Mouse (Mus musculus): ENCODE measurements around the gene Rnaset2a. TPM values are rescaled to one million over a fixed set of nuclear protein-coding genes. Genes with fewer than 3 reads are reported as not detected.
"Not testable (repeated sequence)": the region's sequence is repeated elsewhere in the genome, so short reads cannot be mapped to it uniquely, and the experiment has no call there.

Rnaset2a gene
- total RNA-seq (2021), result 1 to 10 TPM; 5.3 to 7.2 TPM

GRCm38 (mm10) chr17:8147439-8148316 lies at the start of gene Rnaset2a, which contains the start of gene Gm49673:
TSS of gene Rnaset2a (minus strand) at chr17:8148097.
TSS of gene Gm49673 (minus strand) at chr17:8147788.
- peak in 1 of 2 experiments; percentile 20 for DNase-seq

GRCm38 (mm10) chr17:8197652-8198051 lies 49.8 kb upstream of the Rnaset2a start:
- no peak for DNase-seq

DNA sequence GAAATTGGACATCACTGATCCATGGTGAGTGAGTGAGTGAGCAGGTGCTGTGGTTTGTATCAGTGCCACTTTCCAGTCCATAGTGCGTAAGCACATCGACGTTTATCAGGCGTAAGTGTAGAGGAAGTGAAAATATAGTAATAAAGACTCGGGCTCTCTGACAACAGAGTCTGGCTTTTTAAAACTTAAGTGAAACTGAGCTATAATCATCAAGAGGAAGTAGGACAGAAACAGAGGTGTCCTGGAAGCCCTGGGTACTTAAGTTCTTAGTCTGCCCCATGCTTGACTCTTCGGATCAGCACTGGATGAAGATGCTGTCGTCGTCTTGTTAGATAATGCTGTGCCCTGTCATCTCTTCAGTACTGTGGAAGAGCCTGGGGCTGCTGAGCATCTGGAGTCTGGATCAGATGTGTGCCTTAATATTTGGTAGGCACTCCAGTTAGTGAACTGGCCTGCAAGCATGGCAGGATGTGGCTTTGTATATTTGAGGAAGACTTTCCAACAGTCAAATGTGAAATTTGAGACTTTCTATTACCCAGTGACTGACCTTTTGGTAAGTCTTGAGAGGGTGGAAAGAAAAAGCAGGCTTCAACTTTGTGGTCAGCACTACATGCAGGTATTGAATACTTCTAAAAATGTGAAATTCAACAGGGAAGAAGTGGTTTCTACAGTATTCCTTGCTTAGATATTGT lies 47.9 kb upstream of the Rnaset2a start:
- DNase-seq, result no peak

GRCm38 (mm10) chr17:8193678-8194077 lies 45.8 kb upstream of the Rnaset2a start:
- no peak for DNase-seq

- DNase-seq, result no peak
These were observed 36.3 kb upstream of the Rnaset2a start for GRCm38 (mm10) chr17:8184217-8184616.

DNA sequence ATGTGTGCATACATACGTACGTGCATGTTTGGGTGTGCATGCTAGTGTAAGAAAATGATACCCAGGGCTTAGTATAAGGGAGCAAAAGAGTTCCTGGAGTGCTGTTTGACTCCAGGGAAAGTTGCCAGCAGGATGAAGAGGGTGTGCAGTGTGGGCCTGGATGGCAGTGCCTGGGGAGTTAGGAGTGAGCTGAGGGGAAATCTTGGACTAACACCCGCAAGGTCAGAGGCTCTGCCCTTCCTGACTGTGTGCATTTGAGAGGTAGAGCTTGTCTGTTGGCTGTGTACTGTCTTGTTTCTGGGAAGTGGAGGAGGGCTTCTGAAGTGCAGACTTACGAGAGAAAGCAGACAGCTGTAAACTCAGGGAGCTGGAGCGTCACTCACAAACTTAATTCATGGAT lies 35.9 kb upstream of the Rnaset2a start:
- DNase-seq, result no peak

- DNase-seq, result no peak
These were observed 29.2 kb upstream of the Rnaset2a start for GRCm38 (mm10) chr17:8177090-8177489.

DNA sequence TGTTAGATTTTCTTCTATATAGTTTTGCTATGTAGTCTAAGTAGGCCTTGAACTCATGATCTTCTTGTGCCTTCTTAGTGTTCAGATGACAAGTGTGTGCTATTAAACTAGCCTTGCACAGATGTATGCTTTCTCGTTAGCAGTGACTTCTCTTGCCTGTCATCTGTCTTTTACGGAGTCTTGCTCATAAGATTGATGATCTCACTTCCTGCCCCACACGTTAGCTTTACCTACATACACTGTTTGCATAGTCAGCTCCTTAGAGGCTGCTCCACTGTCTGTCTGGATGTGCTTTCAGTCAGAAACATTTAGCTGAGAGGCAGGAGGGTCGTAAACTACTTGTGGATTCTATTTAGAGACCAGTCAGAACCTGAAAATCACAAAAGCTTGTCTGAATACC lies 23.2 kb upstream of the Rnaset2a start:
- no peak for DNase-seq

DNA sequence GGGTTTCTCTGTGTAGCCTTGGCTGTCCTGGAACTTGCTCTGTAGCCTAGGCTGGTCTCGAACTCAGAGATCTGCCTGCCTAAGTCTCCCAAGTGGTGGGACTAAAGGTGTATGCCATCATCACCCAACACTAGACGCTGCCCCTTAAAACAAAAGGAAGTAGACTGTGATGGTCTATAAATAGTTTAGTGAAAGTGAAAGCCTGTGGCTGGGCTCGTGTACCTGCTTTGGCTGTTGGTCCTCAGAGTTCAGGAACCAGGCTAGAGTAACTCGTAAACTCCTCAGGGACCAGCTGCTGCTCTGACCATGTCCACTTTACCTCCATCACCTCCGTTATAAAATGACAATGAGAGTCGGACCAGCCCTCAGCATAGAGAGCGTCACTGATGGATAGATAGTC lies 22.4 kb upstream of the Rnaset2a start:
- no peak for DNase-seq

DNA sequence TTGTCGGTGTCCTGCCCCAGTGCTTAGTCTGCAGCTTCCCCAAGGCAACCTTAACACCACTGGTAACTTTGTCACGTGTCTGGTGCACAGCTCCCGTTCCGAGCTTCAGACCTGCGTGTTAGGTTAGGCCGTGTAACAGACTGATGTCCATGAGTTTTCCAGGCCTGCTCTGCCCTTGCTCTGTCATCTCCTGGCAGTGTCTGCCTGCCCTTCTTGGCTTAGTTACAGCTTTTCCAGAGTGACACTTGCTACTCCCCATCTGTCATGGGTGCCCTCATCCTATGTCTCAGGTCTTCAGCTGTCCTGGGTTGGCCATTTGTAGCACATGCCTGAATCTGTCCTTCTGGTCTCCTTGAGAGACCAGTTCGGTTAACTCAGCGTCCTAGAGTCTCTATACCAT lies 19.5 kb upstream of the Rnaset2a start:
- not testable (repeated sequence) for DNase-seq

DNA sequence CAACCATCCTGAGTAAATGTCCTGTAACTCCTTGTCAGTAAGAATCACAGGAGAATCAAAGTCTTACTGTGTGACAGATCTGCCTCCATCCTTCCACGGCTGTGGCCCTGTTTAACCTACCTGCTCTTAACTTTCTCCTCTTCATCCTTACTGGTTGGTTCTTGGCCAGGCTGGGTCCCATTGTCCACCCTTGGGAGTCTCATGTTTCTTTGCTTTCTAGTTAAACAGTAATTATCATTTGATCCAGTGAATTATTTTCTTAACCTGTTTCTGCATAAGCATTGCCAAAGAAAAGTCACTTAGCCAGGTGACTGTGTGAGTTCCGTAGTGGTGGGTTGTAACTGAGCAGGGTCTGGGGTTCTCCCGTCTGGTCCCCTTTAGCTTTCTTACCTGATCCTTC lies 18.6 kb upstream of the Rnaset2a start:
- DNase-seq, result not testable (repeated sequence)

DNA sequence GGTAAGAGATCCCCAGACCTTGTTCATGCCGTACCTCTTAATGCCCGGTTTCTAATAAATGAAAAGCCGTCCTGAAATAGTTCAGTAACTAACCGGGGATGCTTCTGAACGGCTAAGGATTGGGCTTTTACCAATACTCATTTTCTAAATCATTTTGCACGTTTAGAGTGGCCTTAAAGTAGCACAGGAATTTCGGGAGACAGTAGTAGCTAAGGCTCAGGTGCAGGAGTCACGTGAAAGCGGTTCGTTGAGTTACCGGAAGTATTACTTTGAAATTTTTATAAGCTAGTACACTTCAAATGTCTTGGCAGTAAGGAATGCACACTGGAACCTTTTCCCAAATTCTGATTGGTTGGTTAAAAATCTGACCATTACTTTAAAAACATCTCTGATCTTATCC lies 18.1 kb upstream of the Rnaset2a start:
- DNase-seq, result not testable (repeated sequence)

DNA sequence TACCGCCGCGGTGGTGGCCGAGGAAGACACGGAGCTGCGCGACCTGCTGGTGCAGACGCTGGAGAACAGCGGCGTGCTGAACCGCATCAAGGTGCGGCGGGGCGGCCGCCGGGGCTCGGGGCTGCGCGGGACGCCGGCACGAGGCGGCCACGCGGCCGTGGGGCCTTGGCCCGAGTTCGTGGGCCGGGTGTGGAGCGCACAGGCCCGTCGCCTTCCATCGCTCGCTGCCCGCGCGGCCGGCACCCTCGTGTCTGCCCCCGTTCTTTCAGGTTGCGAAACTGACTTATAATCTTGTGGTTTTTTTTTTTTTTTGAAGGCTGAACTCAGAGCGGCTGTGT lies 17.7 kb upstream of the Rnaset2a start:
- peak; percentile 51 to 52 for DNase-seq

- DNase-seq, result peak; percentile 86 to 89
These were observed 17.1 kb upstream of the Rnaset2a start, which contains the start of gene Fgfr1op for GRCm38 (mm10) chr17:8164701-8165607. TSS of gene Fgfr1op (plus strand) at chr17:8165501.

GRCm38 (mm10) chr17:8160969-8161368 lies 13.1 kb upstream of the Rnaset2a start:
- peak; percentile 28 to 30 for DNase-seq

- DNase-seq, result not testable (repeated sequence)
These were observed 10.7 kb upstream of the Rnaset2a start for GRCm38 (mm10) chr17:8158627-8159026.

DNA sequence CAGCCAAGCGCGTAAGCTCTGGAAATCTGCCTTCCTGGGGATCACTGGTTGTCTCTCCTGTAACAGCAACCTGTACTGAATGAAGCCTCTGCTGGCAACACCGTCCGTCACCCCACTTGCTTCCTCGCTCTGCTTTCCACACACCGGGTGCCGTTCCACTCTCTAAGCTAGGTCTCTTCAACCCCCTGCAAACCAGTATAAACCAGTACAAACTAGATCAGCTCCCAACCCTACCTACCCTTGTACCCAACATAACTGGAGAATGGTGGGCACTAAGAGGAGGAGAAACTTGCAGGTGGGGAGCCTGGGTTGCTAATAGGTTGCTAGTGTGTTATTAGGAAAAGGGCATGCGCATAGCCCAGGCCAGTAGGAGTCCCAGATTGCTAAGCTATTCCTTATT lies 8.1 kb upstream of the Rnaset2a start:
- not testable (repeated sequence) for DNase-seq

GRCm38 (mm10) chr17:8155010-8155409 lies 7.1 kb upstream of the Rnaset2a start:
- DNase-seq, result not testable (repeated sequence)

DNA sequence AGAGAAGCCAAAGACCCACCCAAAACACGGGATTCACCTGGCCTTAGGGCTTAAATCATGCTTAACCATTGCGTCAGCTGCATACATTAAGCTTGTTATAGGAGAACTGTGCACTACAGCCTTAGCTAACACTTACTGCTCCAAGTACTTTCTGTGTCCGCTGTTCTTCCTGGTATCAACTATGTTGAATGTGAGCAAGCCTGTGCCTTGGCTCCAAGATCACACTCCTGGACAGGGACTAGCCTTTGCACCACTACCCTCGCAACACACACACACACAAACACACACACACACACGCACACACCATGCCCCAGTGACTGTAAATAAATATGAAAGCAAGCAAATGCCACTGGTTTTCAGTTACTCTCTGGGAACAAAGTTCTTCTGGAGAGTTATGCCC lies 966 bp downstream of the Rnaset2a start:
- DNase-seq, result not testable (repeated sequence)

DNA sequence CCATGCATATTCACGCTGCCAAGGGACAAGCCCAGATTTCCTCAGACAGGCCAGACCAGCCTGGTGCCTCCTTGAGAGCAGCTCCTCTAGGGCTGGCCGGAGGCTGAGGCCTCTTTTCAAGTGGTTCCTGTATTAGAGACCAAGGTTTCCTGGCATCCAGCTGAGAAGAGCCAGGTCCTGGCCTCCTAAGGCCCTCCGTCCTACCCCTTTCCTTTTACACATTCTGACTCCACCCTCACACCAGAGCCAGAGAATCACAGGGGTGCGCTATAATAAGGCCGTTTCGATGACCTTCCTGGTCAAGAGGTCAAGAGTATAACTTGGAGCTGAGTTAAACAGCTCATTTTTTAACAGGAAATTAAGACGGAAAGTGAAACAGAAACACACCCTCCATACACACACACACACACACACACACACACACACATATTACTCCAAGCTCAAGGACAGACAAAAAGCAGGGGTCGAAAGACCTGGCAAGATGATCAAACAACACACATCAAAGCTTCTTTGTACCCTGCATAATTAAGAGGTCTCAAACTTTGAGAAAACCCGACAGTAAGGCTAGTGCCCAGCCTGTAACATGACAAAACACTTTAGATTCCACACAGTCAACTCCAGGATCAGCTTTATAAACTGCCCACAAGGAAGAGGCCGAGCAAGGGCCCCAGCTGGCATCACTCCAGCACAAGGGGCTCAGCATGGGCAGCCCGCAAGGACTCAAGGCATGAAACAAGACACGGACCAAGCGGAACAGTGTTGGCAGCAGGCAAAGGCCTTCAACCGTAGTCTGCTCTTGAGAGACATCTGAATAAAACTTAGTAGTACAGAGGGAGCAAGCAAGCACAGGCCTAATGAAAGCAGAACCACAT lies 3.9 kb downstream of the Rnaset2a start:
- DNase-seq, result not testable (repeated sequence)

DNA sequence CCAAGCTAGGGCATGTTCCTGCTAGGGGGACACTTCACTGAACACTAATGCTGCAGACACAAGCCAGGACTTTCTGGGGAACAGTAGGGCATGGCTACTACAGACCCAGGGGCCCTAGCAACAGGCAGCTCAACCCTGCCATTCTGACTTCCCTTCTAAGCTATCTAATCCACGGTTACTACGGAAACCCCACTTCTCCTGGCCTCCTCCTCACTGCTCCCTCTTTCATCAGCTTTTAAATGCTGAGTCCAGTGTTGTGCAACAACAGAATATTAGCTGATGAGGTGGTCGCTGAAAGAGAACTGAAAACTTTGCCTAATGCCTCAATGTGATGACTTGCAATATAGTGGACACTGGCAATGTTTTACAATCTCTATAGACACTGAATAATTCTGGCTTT lies 7.7 kb downstream of the Rnaset2a start:
- not testable (repeated sequence) for DNase-seq
